Mouse (Mus musculus): Measurements from ENCODE around the gene Map1lc3a. TPM values are rescaled to one million over a fixed set of nuclear protein-coding genes. Genes with fewer than 3 reads are reported as not detected.

Gene Map1lc3a
- polyA plus RNA-seq, 2 experiments = 7.7 to 16.1 TPM

DNA sequence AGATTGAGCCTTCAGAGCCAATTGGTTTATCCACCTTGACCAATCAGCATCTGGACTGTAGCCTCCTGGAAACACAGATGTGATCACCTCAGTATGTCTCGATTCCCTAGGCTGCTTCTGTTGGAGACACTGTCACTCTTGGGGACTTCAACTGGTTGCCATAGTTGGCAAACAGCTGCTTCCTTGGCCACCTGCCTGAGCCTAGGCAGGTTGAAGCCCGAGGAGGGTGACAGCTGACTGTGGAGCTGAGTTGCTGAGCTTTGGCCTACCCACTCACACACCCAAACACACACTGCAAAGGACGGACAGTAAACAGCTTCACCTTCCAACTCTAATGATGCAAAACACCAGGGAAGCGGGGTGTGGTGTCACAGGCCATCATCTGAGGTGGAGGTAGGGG lies 7.7 kb downstream of the Map1lc3a start:
- H3K4me3 ChIP-seq (ENCODE audit: insufficient read depth in 1 of 2, low read depth in 2 of 2, low read length in 2 of 2) = no peak overlapping the region
- TF ChIP-seq EP300 (IDR thresholded peaks at IDR 0.05; ENCODE audit: low read depth) (no peak), CTCF (IDR thresholded peaks at IDR 0.05; ENCODE audit: low read depth) (no peak)
- ATAC-seq (ENCODE audit: insufficient read depth) (no peak), DNase-seq (ENCODE audit: low read depth in 3 of 3, low spot score in 3 of 3) (no peak)
- WGBS (ENCODE audit: insufficient replicate concordance) = 69% methylated on average over 4 of the region's 4 CpGs
- no peaks in the 10 kb centered on the region for H3K9me3 ChIP-seq (ENCODE audit: control insufficient read depth, low read length)
- H3K9ac ChIP-seq (replicated peaks) = no peak overlapping the region
- H3K27me3 ChIP-seq (ENCODE audit: control insufficient read depth, insufficient read depth, low read length) = no peaks in the 10 kb centered on the region
- H3K36me3 ChIP-seq (replicated peaks; ENCODE audit: control insufficient read depth, insufficient read depth, low read depth) = no peaks in the 10 kb centered on the region
- H3K27ac ChIP-seq = no peak overlapping the region
- H3K4me1 ChIP-seq (replicated peaks; ENCODE audit: control insufficient read depth in 2 of 2, insufficient read depth in 2 of 2, low read length in 1 of 2) = no peaks in the 10 kb centered on the region; a peak in 1 of 4 replicates
- H3K4me2 ChIP-seq (ENCODE audit: low read depth) = no peak overlapping the region

DNA sequence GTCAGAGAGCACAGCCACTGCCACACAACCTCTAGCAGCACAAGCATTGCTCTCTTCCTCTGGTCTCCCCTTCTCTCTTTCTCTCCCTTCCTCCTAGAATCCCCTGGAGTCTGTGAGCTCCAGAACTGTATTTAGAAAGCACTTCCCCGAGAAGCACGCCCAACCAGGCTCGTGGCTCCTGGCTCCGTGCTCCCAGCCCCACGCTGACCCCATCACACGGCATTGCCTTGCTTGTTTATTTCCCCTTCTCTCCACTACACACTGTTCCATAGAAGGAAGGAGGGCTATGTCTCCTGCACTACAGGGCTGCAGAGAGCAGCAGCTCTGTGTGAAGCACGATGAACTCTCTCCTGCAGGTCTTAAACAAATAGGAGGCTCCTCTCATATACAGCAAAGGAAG lies 8.6 kb downstream of the Map1lc3a start:
- TF ChIP-seq CTCF (IDR thresholded peaks at IDR 0.05; ENCODE audit: low read depth) (no peak), EP300 (IDR thresholded peaks at IDR 0.05; ENCODE audit: low read depth) (no peak)
- no peaks in the 10 kb centered on the region; a peak in 1 of 4 replicates for H3K4me1 ChIP-seq (replicated peaks; ENCODE audit: control insufficient read depth in 2 of 2, insufficient read depth in 2 of 2, low read length in 1 of 2)
- no peak overlapping the region for H3K9ac ChIP-seq (replicated peaks)
- no peak overlapping the region for H3K4me2 ChIP-seq (ENCODE audit: low read depth)
- H3K27ac ChIP-seq = no peak overlapping the region
- H3K36me3 ChIP-seq (replicated peaks; ENCODE audit: control insufficient read depth, insufficient read depth, low read depth) = no peaks in the 10 kb centered on the region; the same call in 1 of the 2 replicates
- H3K27me3 ChIP-seq (ENCODE audit: control insufficient read depth, insufficient read depth, low read length) = no peaks in the 10 kb centered on the region
- no peaks in the 10 kb centered on the region for H3K9me3 ChIP-seq (ENCODE audit: control insufficient read depth, low read length)
- 77% methylated on average over 7 of the region's 7 CpGs for WGBS (ENCODE audit: insufficient replicate concordance)
- ATAC-seq (ENCODE audit: insufficient read depth) (no peak), DNase-seq (ENCODE audit: low read depth in 3 of 3, low spot score in 3 of 3) (no peak)
- H3K4me3 ChIP-seq (ENCODE audit: insufficient read depth in 1 of 2, low read depth in 2 of 2, low read length in 2 of 2) = no peak overlapping the region

DNA sequence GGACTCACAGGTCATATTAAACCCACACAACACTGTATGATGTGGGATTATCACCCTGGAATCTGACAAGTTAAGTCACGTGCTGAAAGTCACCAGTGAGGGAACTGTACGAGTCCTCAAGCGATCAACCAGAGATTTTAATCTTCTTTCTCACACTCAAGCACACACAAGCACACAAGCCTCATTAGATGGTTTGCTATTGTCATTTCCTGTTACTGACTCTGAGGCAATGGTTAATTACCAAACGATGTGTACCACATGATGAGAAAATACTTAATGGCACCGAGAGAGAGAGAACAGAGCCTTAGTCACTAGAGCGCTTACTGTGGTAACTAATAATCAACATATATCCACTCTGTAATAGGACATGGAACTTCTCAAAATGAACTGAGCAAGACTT lies 9.6 kb downstream of the Map1lc3a start:
- Histone ChIP-seq H3K4me1 (replicated peaks; ENCODE audit: control insufficient read depth in 2 of 2, insufficient read depth in 2 of 2, low read length in 1 of 2) (no peaks in the 10 kb centered on the region; a peak in 1 of 4 replicates), H3K9me3 (ENCODE audit: control insufficient read depth, low read length) (no peaks in the 10 kb centered on the region), H3K36me3 (replicated peaks; ENCODE audit: control insufficient read depth, insufficient read depth, low read depth) (no peaks in the 10 kb centered on the region; the same call in 1 of the 2 replicates), H3K9ac (replicated peaks) (no peak overlapping the region), H3K4me3 (ENCODE audit: insufficient read depth in 1 of 2, low read depth in 2 of 2, low read length in 2 of 2) (no peak overlapping the region), H3K4me2 (ENCODE audit: low read depth) (no peak overlapping the region), H3K27ac (no peak overlapping the region), H3K27me3 (ENCODE audit: control insufficient read depth, insufficient read depth, low read length) (no peaks in the 10 kb centered on the region)
- DNase-seq (ENCODE audit: low read depth in 3 of 3, low spot score in 3 of 3) (no peak), ATAC-seq (ENCODE audit: insufficient read depth) (no peak)
- 78% methylated on average over 6 of the region's 6 CpGs for WGBS (ENCODE audit: insufficient replicate concordance)
- TF ChIP-seq EP300 (IDR thresholded peaks at IDR 0.05; ENCODE audit: low read depth) = no peak
- TF ChIP-seq CTCF (IDR thresholded peaks at IDR 0.05; ENCODE audit: low read depth) = no peak

DNA sequence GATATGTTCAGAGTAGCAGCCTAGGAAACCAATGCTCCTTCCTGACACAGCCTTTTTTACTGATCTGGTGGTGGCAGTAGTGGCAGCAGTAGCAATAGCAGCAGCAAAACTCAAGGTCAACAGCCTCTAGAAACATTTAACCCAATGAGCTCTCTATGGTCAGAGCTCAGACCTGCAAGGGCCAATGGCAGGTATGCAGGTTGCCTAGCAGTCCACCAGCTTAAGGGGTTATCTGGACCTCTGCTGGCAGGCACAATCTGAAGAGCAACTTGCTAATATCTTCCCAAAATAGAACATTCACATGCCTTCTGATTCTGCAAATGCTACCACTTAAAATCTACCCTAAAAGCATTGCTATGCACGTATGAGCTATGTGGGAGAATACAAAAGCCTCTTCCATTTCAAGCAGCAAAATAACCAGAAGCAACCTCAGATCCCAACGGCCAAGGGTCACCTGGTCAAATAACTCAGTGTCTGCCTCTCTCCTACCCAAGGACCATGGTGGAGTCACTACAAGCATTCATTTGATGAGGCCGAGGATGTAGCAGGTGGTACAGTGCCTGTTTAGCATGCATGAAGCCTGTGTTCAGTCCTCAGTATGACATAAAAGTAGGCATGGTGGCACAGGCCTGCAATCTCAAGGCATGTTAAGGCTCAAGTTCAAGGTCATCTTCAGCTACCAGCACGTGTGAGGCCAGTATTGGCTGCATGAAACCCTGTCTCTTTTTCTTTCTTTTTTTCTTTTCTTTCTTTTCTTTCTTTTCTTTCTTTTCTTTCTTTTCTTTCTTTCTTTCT lies 11.6 kb downstream of the Map1lc3a start:
- H3K9ac ChIP-seq (replicated peaks) = no peak overlapping the region
- no peak for ATAC-seq (ENCODE audit: insufficient read depth)
- TF ChIP-seq CTCF (IDR thresholded peaks at IDR 0.05; ENCODE audit: low read depth) (no peak), EP300 (IDR thresholded peaks at IDR 0.05; ENCODE audit: low read depth) (no peak)

DNA sequence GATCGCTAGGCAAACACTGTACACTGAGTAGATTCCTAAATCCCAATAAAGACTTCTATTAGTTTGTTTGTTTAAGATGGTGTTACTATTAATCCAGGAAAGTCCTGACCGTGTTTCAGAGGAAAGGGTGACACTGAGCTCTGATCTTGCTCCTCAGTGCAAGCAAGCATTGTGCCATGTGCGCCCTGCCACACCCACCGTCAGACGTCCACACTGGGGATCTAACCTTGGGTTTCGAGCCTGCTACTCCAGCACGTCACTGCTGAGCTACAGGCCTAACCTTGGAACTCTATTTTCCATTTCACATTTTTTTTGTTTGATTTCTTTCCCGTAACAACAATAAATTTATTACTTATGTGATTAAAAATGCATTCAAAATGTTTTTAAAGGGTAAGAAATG lies 14.0 kb downstream of the Map1lc3a start:
- TF ChIP-seq EP300 (IDR thresholded peaks at IDR 0.05; ENCODE audit: low read depth) (no peak), CTCF (IDR thresholded peaks at IDR 0.05; ENCODE audit: low read depth) (no peak)
- DNase-seq (ENCODE audit: low read depth in 3 of 3, low spot score in 3 of 3) (no peak), ATAC-seq (ENCODE audit: insufficient read depth) (no peak)
- Histone ChIP-seq H3K4me1 (replicated peaks; ENCODE audit: control insufficient read depth in 2 of 2, insufficient read depth in 2 of 2, low read length in 1 of 2) (no peaks in the 10 kb centered on the region; a peak in 1 of 4 replicates), H3K9ac (replicated peaks) (no peak overlapping the region), H3K4me2 (ENCODE audit: low read depth) (no peak overlapping the region), H3K9me3 (ENCODE audit: control insufficient read depth, low read length) (no peaks in the 10 kb centered on the region), H3K27ac (no peak overlapping the region), H3K27me3 (ENCODE audit: control insufficient read depth, insufficient read depth, low read length) (no peaks in the 10 kb centered on the region), H3K4me3 (ENCODE audit: insufficient read depth in 1 of 2, low read depth in 2 of 2, low read length in 2 of 2) (no peak overlapping the region), H3K36me3 (replicated peaks; ENCODE audit: control insufficient read depth, insufficient read depth, low read depth) (peaks cover 6% of the 10 kb centered on the region)
- WGBS (ENCODE audit: insufficient replicate concordance) = 80% methylated on average over 8 of the region's 8 CpGs

More for the DNA sequence above, 11.6 kb downstream of the Map1lc3a start:
- Histone ChIP-seq H3K27ac (no peak overlapping the region), H3K4me1 (replicated peaks; ENCODE audit: control insufficient read depth in 2 of 2, insufficient read depth in 2 of 2, low read length in 1 of 2) (no peaks in the 10 kb centered on the region; a peak in 1 of 4 replicates), H3K9me3 (ENCODE audit: control insufficient read depth, low read length) (no peaks in the 10 kb centered on the region), H3K27me3 (ENCODE audit: control insufficient read depth, insufficient read depth, low read length) (no peaks in the 10 kb centered on the region), H3K4me3 (ENCODE audit: insufficient read depth in 1 of 2, low read depth in 2 of 2, low read length in 2 of 2) (no peak overlapping the region), H3K4me2 (ENCODE audit: low read depth) (no peak overlapping the region), H3K36me3 (replicated peaks; ENCODE audit: control insufficient read depth, insufficient read depth, low read depth) (peaks cover 6% of the 10 kb centered on the region)
- WGBS (ENCODE audit: insufficient replicate concordance) = 65% methylated on average over 4 of the region's 4 CpGs
- DNase-seq (ENCODE audit: low read depth in 3 of 3, low spot score in 3 of 3) = no peak

All from liver, embryonic 14.5 days (tissue).